Mouse (Mus musculus) heart, embryonic 12.5 days (tissue): ENCODE results near the gene Hivep3. TPM values are rescaled to one million over a fixed set of nuclear protein-coding genes. Genes with fewer than 3 reads are reported as not detected.

Experiments
- ATAC-seq: fragments of 200-750 bp; cut with Nextera tagmentation; 2 replicates; pipeline ENCODE4 v1.8.0; 2017; ENCODE audit warnings: moderate TSS enrichment, moderate library complexity; ENCODE audit not compliant: insufficient number of reproducible peaks, low FRiP score
- H3K27ac ChIP-seq: fragments of 300-500 bp; sonication (generic); 2 replicates; pipeline ENCODE4 v1.5.1; 2016; ENCODE audit warnings: mild to moderate bottlenecking, moderate library complexity; ENCODE audit not compliant: poor library complexity, severe bottlenecking
- H3K27me3 ChIP-seq: fragments of 300-500 bp; sonication (generic); replicated peaks from 2 replicates; pipeline ENCODE4 v1.6.1; 2016; ENCODE audit warnings: mild to moderate bottlenecking, moderate library complexity
- H3K36me3 ChIP-seq: fragments of 300-500 bp; sonication (generic); 2 replicates; pipeline ENCODE4 v1.6.1; 2016; ENCODE audit warnings: mild to moderate bottlenecking, moderate library complexity
- H3K4me1 ChIP-seq: fragments of 300-500 bp; sonication (generic); replicated peaks from 2 replicates; pipeline ENCODE4 v1.6.1; 2016; ENCODE audit warnings: mild to moderate bottlenecking
- H3K4me2 ChIP-seq: fragments of 300-500 bp; sonication (generic); 2 replicates; pipeline ENCODE4 v1.6.1; 2016; ENCODE audit warnings: mild to moderate bottlenecking, moderate library complexity
- H3K4me3 ChIP-seq: fragments of 300-500 bp; sonication (generic); 2 replicates; pipeline ENCODE4 v1.5.1; 2016; ENCODE audit warnings: mild to moderate bottlenecking
- H3K9ac ChIP-seq: fragments of 300-500 bp; sonication (generic); 2 replicates; pipeline ENCODE4 v1.6.1; 2016; ENCODE audit warnings: mild to moderate bottlenecking, moderate library complexity
- H3K9me3 ChIP-seq: fragments of 300-500 bp; sonication (generic); replicated peaks from 2 replicates; pipeline ENCODE4 v1.6.1; 2016; ENCODE audit warnings: mild to moderate bottlenecking, moderate library complexity
- WGBS: fragments of 180-500 bp; shearing (Covaris S2); methylation state at CpG from one replicate; pipeline ENCODE4 v1.1.7; 2016; 5-methylcytosine and 5-hydroxymethylcytosine counted together
- polyA plus RNA-seq: library from polyadenylated mRNA; unstranded; fragments of >200 nt; fragmentation: Nextera tagmentation; extraction: Ambion mirVana; gene quantifications from 2 replicates; pipeline ENCODE4 v1.2.1, GENCODE M21; 2016

Hivep3 gene
- polyA plus RNA-seq, 1 experiment from 2014 or later, result 6.1 TPM

- peaks cover 42% of the 10 kb centered on the region for H3K4me1 ChIP-seq
Measured at GRCm38 (mm10) chr4:119967073-119967608, 233.6 kb downstream of the Hivep3 start.

DNA sequence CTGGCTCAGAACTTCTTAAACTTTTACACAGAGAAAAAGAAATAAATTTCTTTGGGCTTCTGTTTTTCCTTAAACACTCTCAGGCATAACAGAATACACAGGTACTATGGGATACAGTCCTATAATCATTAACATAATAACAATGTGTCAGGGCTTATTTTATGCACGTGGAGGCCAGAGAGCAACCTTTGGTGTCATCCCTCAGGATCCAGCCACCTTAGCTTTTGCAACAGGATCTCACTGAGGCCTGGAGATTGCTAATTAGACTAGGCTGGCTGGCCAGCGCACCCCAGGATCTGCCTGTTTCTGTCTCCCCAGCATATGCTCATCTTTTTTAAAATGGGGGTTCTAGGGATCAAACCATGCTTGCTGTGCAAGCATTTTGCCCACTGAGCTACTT is 234.1 kb downstream of the Hivep3 start:
- WGBS, result 64% methylated on average over 2 of the region's 2 CpGs
- Histone ChIP-seq H3K9me3 (no peaks in the 10 kb centered on the region), H3K4me3 (no peak overlapping the region), H3K4me1 (peaks cover 42% of the 10 kb centered on the region), H3K9ac (no peak overlapping the region), H3K4me2 (no peak overlapping the region), H3K27me3 (peaks cover 16% of the 10 kb centered on the region; the same call in 1 of the 2 replicates), H3K36me3 (no peaks in the 10 kb centered on the region), H3K27ac (no peak overlapping the region)
- no peak for ATAC-seq

More at GRCm38 (mm10) chr4:119967073-119967608, 233.6 kb downstream of the Hivep3 start:
- H3K27ac ChIP-seq, result 0 out of 2 replicates have a peak overlapping the region, but pooled peaks have one; percentile 34
- no peak overlapping the region for H3K9ac ChIP-seq
- no peak for ATAC-seq
- H3K4me2 ChIP-seq, result no peak overlapping the region
- H3K9me3 ChIP-seq, result no peaks in the 10 kb centered on the region
- H3K36me3 ChIP-seq, result no peaks in the 10 kb centered on the region
- WGBS, result 45% methylated on average over 5 of the region's 5 CpGs
- peaks cover 16% of the 10 kb centered on the region; the same call in 1 of the 2 replicates for H3K27me3 ChIP-seq
- H3K4me3 ChIP-seq, result no peak overlapping the region

- H3K4me3 ChIP-seq, result no peak overlapping the region
- no peaks in the 10 kb centered on the region for H3K36me3 ChIP-seq
- H3K9ac ChIP-seq, result 0 out of 2 replicates have a peak overlapping the region, but pooled peaks have one; percentile 26
- peaks cover 16% of the 10 kb centered on the region; the same call in 1 of the 2 replicates for H3K27me3 ChIP-seq
- 16% methylated on average over 4 of the region's 4 CpGs for WGBS
- ATAC-seq, result peak; percentile 30; the same call in 1 of the 2 replicates
- no peaks in the 10 kb centered on the region for H3K9me3 ChIP-seq
- no peak overlapping the region for H3K27ac ChIP-seq
- no peak overlapping the region for H3K4me2 ChIP-seq
- H3K4me1 ChIP-seq, result peaks cover 41% of the 10 kb centered on the region
Measured at GRCm38 (mm10) chr4:119968071-119968470, 234.5 kb downstream of the Hivep3 start.

GRCm38 (mm10) chr4:119968887-119969286 is 235.3 kb downstream of the Hivep3 start:
- Histone ChIP-seq H3K4me3 (no peak overlapping the region), H3K9ac (no peak overlapping the region), H3K36me3 (no peaks in the 10 kb centered on the region), H3K4me2 (no peak overlapping the region), H3K27me3 (peaks cover 16% of the 10 kb centered on the region; the same call in 1 of the 2 replicates), H3K4me1 (peaks cover 42% of the 10 kb centered on the region), H3K9me3 (no peaks in the 10 kb centered on the region), H3K27ac (no peak overlapping the region)
- WGBS, result 64% methylated on average over 2 of the region's 2 CpGs
- no peak for ATAC-seq

- Histone ChIP-seq H3K4me2 (no peak overlapping the region), H3K4me3 (no peak overlapping the region), H3K9ac (no peak overlapping the region), H3K27me3 (peaks cover 16% of the 10 kb centered on the region; the same call in 1 of the 2 replicates), H3K4me1 (peaks cover 49% of the 10 kb centered on the region), H3K9me3 (no peaks in the 10 kb centered on the region), H3K36me3 (no peaks in the 10 kb centered on the region), H3K27ac (no peak overlapping the region)
- 37% methylated on average over 9 of the region's 9 CpGs for WGBS
- no peak for ATAC-seq
Measured at GRCm38 (mm10) chr4:119970166-119970565, 236.6 kb downstream of the Hivep3 start.

GRCm38 (mm10) chr4:119972375-119972774 is 238.8 kb downstream of the Hivep3 start:
- Histone ChIP-seq H3K4me2 (no peak overlapping the region), H3K9ac (no peak overlapping the region), H3K4me3 (no peak overlapping the region), H3K9me3 (no peaks in the 10 kb centered on the region), H3K4me1 (peaks cover 29% of the 10 kb centered on the region), H3K27ac (no peak overlapping the region), H3K36me3 (no peaks in the 10 kb centered on the region), H3K27me3 (peaks cover 18% of the 10 kb centered on the region; the same call in 1 of the 2 replicates)
- no peak for ATAC-seq
- WGBS, result 74% methylated on average over 6 of the region's 6 CpGs

DNA sequence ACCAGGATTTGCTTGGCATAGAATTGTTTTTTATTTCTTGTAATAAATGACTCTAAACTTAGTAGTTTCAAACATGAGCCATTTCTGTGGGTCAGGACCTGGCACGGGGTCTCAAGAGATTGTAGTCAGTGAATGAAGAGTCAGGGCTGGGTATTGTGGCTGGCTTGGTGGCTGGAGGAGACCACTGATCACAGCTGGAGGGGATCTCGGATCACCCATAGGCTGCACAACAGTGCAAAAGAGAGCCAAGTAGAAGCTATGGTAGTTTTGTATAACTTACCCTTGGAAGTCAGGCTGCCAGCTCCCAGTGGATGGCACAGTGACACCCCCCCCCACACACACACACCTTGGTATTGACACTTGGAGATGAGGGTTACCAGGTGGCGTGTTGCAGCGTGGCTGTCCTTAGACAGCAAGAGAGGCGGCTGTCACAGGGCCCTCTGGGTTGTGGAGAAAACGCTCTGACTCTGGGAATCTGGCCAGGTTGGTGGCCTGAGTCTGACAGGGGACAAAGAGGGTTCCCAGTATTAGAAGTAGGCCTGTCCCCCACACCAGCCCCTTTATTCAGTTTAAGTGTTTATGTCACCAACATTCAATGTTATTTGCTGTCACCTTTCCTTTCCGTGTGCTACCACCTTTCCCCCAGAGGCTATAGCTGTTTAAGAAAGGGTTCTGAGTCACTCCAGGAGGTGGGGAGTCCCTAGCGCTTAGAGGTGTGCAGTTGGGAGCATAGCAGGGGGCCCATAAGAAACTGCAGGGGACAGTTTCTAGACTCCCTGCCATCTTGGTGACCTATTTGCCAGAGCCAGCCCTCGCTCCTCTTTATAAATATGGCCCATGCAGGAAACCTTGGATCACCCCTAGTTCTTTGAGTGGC is 240.4 kb downstream of the Hivep3 start:
- ATAC-seq, result no peak
- Histone ChIP-seq H3K9ac (no peak overlapping the region), H3K27ac (no peak overlapping the region), H3K9me3 (no peaks in the 10 kb centered on the region), H3K4me3 (no peak overlapping the region), H3K27me3 (peaks cover 19% of the 10 kb centered on the region), H3K36me3 (no peaks in the 10 kb centered on the region), H3K4me2 (no peak overlapping the region), H3K4me1 (peaks cover 20% of the 10 kb centered on the region)
- WGBS, result 63% methylated on average over 9 of the region's 9 CpGs

GRCm38 (mm10) chr4:119975242-119975641 is 241.7 kb downstream of the Hivep3 start:
- Histone ChIP-seq H3K36me3 (no peaks in the 10 kb centered on the region), H3K4me2 (no peak overlapping the region), H3K9ac (no peak overlapping the region), H3K4me1 (peaks cover 13% of the 10 kb centered on the region), H3K9me3 (no peaks in the 10 kb centered on the region), H3K27me3 (peaks cover 13% of the 10 kb centered on the region), H3K4me3 (no peak overlapping the region), H3K27ac (no peak overlapping the region)
- 83% methylated on average over 10 of the region's 10 CpGs for WGBS
- ATAC-seq, result no peak

DNA sequence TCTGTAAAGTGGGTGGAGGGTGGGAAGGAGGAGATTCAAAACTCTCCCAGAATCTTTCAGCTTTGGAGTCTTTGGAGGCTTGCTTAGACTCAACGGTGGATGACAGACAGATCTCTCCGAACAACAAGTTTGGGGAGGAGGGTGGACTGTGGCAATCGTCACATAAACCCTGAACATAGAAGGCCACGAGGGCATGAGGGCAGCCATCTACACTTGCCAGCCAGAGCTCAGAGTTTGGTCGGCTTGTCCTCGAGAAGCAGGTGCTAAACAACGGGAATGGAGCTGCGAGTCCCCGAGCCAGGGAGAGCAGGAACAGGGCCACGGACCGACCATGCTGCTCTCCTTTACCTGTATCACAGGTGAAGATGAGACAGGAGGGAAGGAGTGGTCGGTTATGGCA is 242.2 kb downstream of the Hivep3 start:
- Histone ChIP-seq H3K9me3 (no peaks in the 10 kb centered on the region), H3K27ac (no peak overlapping the region), H3K27me3 (peaks cover 8% of the 10 kb centered on the region), H3K9ac (no peak overlapping the region), H3K4me3 (no peak overlapping the region), H3K4me2 (no peak overlapping the region), H3K36me3 (no peaks in the 10 kb centered on the region), H3K4me1 (peaks cover 17% of the 10 kb centered on the region)
- ATAC-seq, result no peak
- WGBS, result 67% methylated on average over 12 of the region's 12 CpGs

DNA sequence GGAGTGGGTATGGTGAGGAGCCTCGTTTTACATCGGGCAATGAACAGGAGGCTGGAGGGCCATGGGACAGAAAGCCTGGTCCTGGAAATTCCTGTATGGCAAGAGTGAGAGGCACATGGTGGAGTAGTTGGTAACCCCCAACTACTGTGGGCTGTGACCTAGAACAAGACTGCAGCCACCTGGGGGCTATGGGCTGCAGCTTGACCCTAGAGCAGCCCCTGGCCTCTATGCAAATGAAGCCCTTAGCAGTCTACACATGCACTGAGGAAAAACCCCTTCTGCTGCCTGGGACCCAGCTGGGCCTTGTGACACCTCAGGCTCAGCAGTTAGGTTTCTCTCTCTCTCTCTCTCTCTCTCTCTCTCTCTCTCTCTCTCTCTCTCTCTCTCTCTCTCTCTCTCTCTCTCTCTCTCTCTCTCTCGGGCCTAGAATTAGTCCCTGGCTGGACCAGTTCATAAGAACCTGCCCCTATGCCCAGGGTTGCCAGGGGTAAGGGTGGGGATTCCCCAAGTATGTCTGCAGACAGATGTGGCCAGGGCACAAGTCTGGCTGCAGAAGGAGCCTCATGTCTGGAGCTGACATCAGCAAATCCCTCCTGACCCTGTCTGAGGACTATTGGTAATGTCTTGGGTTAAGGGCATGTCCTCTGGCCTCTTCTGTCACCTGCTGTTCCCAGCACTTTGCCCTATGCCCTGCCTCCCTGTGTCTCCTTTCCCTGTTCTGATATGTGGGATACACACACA is 243.0 kb downstream of the Hivep3 start:
- no peak overlapping the region for H3K27ac ChIP-seq

More for the DNA sequence above, 243.0 kb downstream of the Hivep3 start:
- H3K27me3 ChIP-seq, result peaks cover 4% of the 10 kb centered on the region
- peaks cover 25% of the 10 kb centered on the region for H3K4me1 ChIP-seq
- 17% methylated on average over 3 of the region's 3 CpGs for WGBS
- no peak overlapping the region for H3K4me3 ChIP-seq
- no peaks in the 10 kb centered on the region for H3K9me3 ChIP-seq
- no peak overlapping the region for H3K4me2 ChIP-seq
- no peak overlapping the region for H3K9ac ChIP-seq
- H3K36me3 ChIP-seq, result no peaks in the 10 kb centered on the region
- no peak for ATAC-seq
